Mouse (Mus musculus) ES-E14 (cell line): ENCODE results near the gene Foxn4.

ENCODE experiments used
- CHD2 ChIP-seq: IDR thresholded peaks from 2 replicates; pipeline ENCODE4 v1.6.1; 2014; ENCODE audit warnings: mild to moderate bottlenecking, low read depth, low read length, inconsistent platforms
- HCFC1 ChIP-seq: IDR thresholded peaks from 2 replicates; pipeline ENCODE4 v1.6.1; 2012; ENCODE audit warnings: low read length, inconsistent platforms, borderline replicate concordance; ENCODE audit not compliant: insufficient read depth
- MAFK ChIP-seq: IDR thresholded peaks from 2 replicates; pipeline ENCODE4 v1.6.1; 2014; ENCODE audit warnings: mild to moderate bottlenecking, low read depth, low read length, inconsistent platforms; ENCODE audit not compliant: insufficient read depth
- ZC3H11A ChIP-seq: IDR thresholded peaks from 2 replicates; pipeline ENCODE4 v1.6.1; 2012; ENCODE audit warnings: low read depth, mild to moderate bottlenecking, inconsistent platforms, low read length, borderline replicate concordance
- ZNF384 ChIP-seq: IDR thresholded peaks from 2 replicates; pipeline ENCODE4 v1.6.1; 2012; ENCODE audit warnings: low read depth, low read length, inconsistent platforms

DNA sequence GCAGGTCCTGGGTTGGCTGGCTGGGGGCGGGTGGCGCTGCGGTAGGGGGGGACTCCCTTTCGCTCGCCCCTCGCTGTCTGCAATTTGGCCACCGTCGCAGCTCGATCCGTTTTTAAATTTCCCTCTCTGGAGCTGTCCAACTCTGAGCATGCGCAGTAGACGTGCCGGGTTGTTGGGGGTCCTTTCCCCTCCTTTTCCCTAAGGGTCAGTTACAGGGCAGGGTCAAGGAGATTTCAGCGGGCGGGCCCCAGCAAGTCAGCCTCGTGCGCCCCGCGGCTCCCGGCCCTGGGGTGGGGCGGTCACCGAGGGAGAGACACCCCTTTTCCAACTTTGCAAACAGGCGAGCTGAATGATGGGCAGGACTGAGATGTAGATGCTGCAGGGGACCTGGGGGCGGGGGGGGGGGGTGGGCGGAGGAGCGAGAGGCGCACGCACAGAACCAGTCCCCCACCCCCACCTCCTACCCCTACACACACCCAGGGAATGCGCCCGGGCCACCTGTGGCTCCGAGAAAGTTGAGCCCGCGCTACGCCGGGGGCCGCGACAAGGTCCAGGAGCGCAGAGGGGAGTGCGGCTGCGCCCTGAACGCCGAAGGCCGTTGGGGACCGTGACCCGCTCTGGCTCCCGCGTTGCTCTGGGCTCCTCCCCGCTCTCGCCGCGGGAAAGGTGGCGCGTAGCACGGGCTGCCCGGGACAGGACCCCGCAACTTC is at the start of gene Foxn4:
- TF ChIP-seq CHD2: no peak
- TF ChIP-seq ZC3H11A: no peak
- TF ChIP-seq ZNF384: no peak
- no peak for TF ChIP-seq HCFC1
- TF ChIP-seq MAFK: no peak
